ENCODE assay signal across 12 mouse cellular contexts in the genomic region with DNA sequence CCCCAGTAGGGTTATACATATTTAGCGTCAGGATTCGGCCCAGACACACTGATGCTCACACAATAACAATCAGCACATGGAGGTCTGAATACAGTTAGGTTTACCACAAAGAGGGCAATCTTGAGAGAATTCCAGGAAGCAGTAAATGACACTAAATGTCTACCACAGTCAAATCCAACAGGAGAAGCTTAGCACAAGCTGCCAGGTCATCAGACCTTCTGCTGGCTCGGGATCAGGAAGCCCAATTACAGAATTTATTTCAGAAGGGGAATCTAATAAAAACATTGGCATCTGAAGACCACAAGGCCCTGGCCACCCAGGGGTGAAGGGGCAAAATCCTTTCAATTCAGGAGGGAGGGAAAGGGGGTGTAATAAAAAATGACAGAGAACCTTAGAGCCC. TPM values are rescaled to one million over a fixed set of nuclear protein-coding genes. Genes with fewer than 3 reads are reported as not detected.
A peak's percentile ranks its signal among the peaks of the same experiment; 100 is the strongest.
DNase-seq lines count a peak whose midpoint lies in the region; ATAC-seq and TF ChIP-seq lines count a peak whose summit lies in the region.
"Had no signal": no experiment of that assay in that cellular context is flagged by ENCODE, and none has a peak within 500 bp of the region (broad histone marks: within the 10 kb centered on the region; RNA-seq: fewer than 3 reads in every experiment).

No protein-coding gene starts in this region.

- H3K36me3 ChIP-seq in forebrain, embryonic 14.5 days (ENCODE audit: control insufficient read depth, insufficient read depth, low read length), result no peaks in the 10 kb centered on the region
- H3K36me3 ChIP-seq in intestine, embryonic 15.5 days, result no peaks in the 10 kb centered on the region
- no peaks in the 10 kb centered on the region for H3K36me3 ChIP-seq in midbrain, embryonic 15.5 days (replicated peaks)
- H3K36me3 ChIP-seq in thymus, adult 2 months (ENCODE audit: control insufficient read depth, insufficient read depth, low read length), result no peaks in the 10 kb centered on the region

- no peak for TF ChIP-seq POLR2A in thymus, adult 2 months (IDR thresholded peaks at IDR 0.05; ENCODE audit: control insufficient read depth, extremely low read depth, insufficient read depth, low read length, poor library complexity)

- no peak overlapping the region for H3K4me3 ChIP-seq in forebrain, embryonic 14.5 days (ENCODE audit: low read depth, low read length)
- H3K4me3 ChIP-seq in intestine, embryonic 15.5 days (replicated peaks), result no peak overlapping the region
- H3K4me3 ChIP-seq in midbrain, embryonic 15.5 days, result no peak overlapping the region
- no peak overlapping the region for H3K4me3 ChIP-seq in thymus, adult 2 months (ENCODE audit: control insufficient read depth, insufficient read depth, low read length)

- 0 out of 2 replicates have a peak, but pooled peaks have one; percentile 2 for ATAC-seq in forebrain, embryonic 14.5 days
- ATAC-seq in intestine, embryonic 15.5 days, result no peak
- no peak for ATAC-seq in midbrain, embryonic 15.5 days (replicated peaks)
- no peak for ATAC-seq in megakaryocyte progenitor cell, adult 5-6 weeks (replicated peaks; ENCODE audit: poor library complexity)
- no peak for ATAC-seq in monocyte, adult 5-6 weeks (replicated peaks; ENCODE audit: insufficient number of reproducible peaks, low FRiP score, low TSS enrichment, poor library complexity, severe bottlenecking)

- H3K27me3 ChIP-seq in forebrain, embryonic 14.5 days (replicated peaks; ENCODE audit: control insufficient read depth, insufficient read depth, low read length), result no peaks in the 10 kb centered on the region
- H3K27me3 ChIP-seq in intestine, embryonic 15.5 days (replicated peaks), result no peaks in the 10 kb centered on the region
- H3K27me3 ChIP-seq in midbrain, embryonic 15.5 days (replicated peaks), result peaks cover 3% of the 10 kb centered on the region; the same call in 1 of the 2 replicates
- no peaks in the 10 kb centered on the region for H3K27me3 ChIP-seq in thymus, adult 2 months (ENCODE audit: control insufficient read depth, insufficient read depth, low read length)

- H3K4me2 ChIP-seq in forebrain, embryonic 14.5 days (ENCODE audit: low read length), result peak overlapping the region; percentile 27
- H3K4me2 ChIP-seq in intestine, embryonic 15.5 days (replicated peaks), result peak overlapping the region; percentile 35
- H3K4me2 ChIP-seq in midbrain, embryonic 15.5 days, result peak overlapping the region; percentile 31

- no peak overlapping the region for H3K27ac ChIP-seq in forebrain, embryonic 14.5 days (ENCODE audit: low read depth, low read length)
- H3K27ac ChIP-seq in intestine, embryonic 15.5 days, result peak overlapping the region; percentile 4; the same call in 1 of the 2 replicates
- no peak overlapping the region for H3K27ac ChIP-seq in midbrain, embryonic 15.5 days
- H3K27ac ChIP-seq in thymus, adult 2 months (ENCODE audit: control insufficient read depth, insufficient read depth, low read length), result no peak overlapping the region

- no peak for TF ChIP-seq CTCF in thymus, adult 2 months (IDR thresholded peaks at IDR 0.05; ENCODE audit: borderline replicate concordance, control insufficient read depth, extremely low read depth, insufficient read depth, low read length, poor library complexity)

- 0 out of 2 replicates have a peak, but pooled peaks cover 2% of the 10 kb centered on the region for H3K4me1 ChIP-seq in forebrain, embryonic 14.5 days (ENCODE audit: control insufficient read depth, insufficient read depth, low read length)
- peaks cover 9% of the 10 kb centered on the region for H3K4me1 ChIP-seq in intestine, embryonic 15.5 days (replicated peaks)
- H3K4me1 ChIP-seq in midbrain, embryonic 15.5 days, result peaks cover 12% of the 10 kb centered on the region
- H3K4me1 ChIP-seq in thymus, adult 2 months (replicated peaks; ENCODE audit: control insufficient read depth, insufficient read depth, low read length), result no peaks in the 10 kb centered on the region

- DNase-seq in kidney, adult 9 months, result peak; percentile 6
- DNase-seq in kidney, postnatal 4 days, result no peak
- DNase-seq in forebrain, embryonic 14.5 days (ENCODE audit: low spot score), result no peak
- no peak for DNase-seq in thymus, adult 2 months
- DNase-seq: adrenal gland, adult 8-10 months; cerebellum, postnatal 14 days; gastrocnemius, postnatal 10 days; spleen, adult 18-20 months had no signal

- WGBS in forebrain, embryonic 14.5 days, result 25% methylated on average over 3 of the region's 3 CpGs
- WGBS in intestine, embryonic 15.5 days, result 19% methylated on average over 3 of the region's 3 CpGs
- 25% methylated on average over 3 of the region's 3 CpGs for WGBS in midbrain, embryonic 15.5 days
- 91% methylated on average over 3 of the region's 3 CpGs for WGBS in thymus, adult 2 months

- H3K9me3 ChIP-seq in forebrain, embryonic 14.5 days (replicated peaks; ENCODE audit: control insufficient read depth, low read length), result no peaks in the 10 kb centered on the region
- H3K9me3 ChIP-seq in intestine, embryonic 15.5 days, result no peaks in the 10 kb centered on the region
- H3K9me3 ChIP-seq in midbrain, embryonic 15.5 days, result no peaks in the 10 kb centered on the region

- 0 out of 2 replicates have a peak overlapping the region, but pooled peaks have one; percentile 25 for H3K9ac ChIP-seq in forebrain, embryonic 14.5 days (ENCODE audit: low read length)
- no peak overlapping the region for H3K9ac ChIP-seq in intestine, embryonic 15.5 days
- no peak overlapping the region for H3K9ac ChIP-seq in midbrain, embryonic 15.5 days

RNA-seq across cellular contexts. Expression of a gene that starts 6.8 kb away (rescaled TPM):
- 6.9 and 9.0 TPM in 2 replicates for polyA plus RNA-seq in forebrain, embryonic 14.5 days (2014; fragmentation: Nextera tagmentation; extraction: Ambion mirVana)
- polyA plus RNA-seq in intestine, embryonic 15.5 days (2015; fragmentation: Nextera tagmentation; extraction: Ambion mirVana), result 12.1 and 18.8 TPM in 2 replicates
- 17.8 and 18.0 TPM in 2 replicates for polyA plus RNA-seq in midbrain, embryonic 15.5 days (2015; fragmentation: Nextera tagmentation; extraction: Ambion mirVana)
- total RNA-seq in megakaryocyte progenitor cell, adult 5-6 weeks (2015), result 4.3 and 11.7 TPM in 2 replicates
- 7.0 and 18.3 TPM in 2 replicates for total RNA-seq in megakaryocyte progenitor cell, adult 5-6 weeks (2017)
- 2.5 and 3.7 TPM in 2 replicates for polyA plus RNA-seq in thymus, adult 2 months (2012; rRNA removed)
- total RNA-seq in monocyte, adult 5-6 weeks (2017), result 2.1 to 9.1 TPM (median 3.5 TPM) in 3 replicates
